Mouse (Mus musculus) brown adipose tissue, adult 24 weeks (tissue): ENCODE measurements around the gene Agtr1a. TPM values are rescaled to one million over a fixed set of nuclear protein-coding genes. Genes with fewer than 3 reads are reported as not detected.

Source experiments
- H3K27ac ChIP-seq: fragments of 200-500 bp; replicated peaks from 2 replicates; pipeline ENCODE4 v1.5.1; 2012; ENCODE audit warnings: low read depth, mild to moderate bottlenecking, low read length
- H3K4me1 ChIP-seq: fragments of 200-500 bp; 2 replicates; pipeline ENCODE4 v1.6.1; 2012; ENCODE audit warnings: low read length, mixed read lengths; ENCODE audit not compliant: control insufficient read depth, insufficient read depth, insufficient read length
- H3K4me3 ChIP-seq: fragments of 200-500 bp; 2 replicates; pipeline ENCODE4 v1.5.1; 2012; ENCODE audit warnings: low read depth, mild to moderate bottlenecking, low read length, moderate library complexity; ENCODE audit not compliant: insufficient read depth
- polyA plus RNA-seq: library from polyadenylated mRNA; stranded (reverse); fragments of >200 nt; gene quantifications from 2 replicates; pipeline ENCODE4 v1.2.4, GENCODE M21; 2012; ENCODE audit not compliant: missing spikeins, insufficient read depth, insufficient read length

Gene Agtr1a
- polyA plus RNA-seq, 1 experiment = 5.4 TPM

DNA sequence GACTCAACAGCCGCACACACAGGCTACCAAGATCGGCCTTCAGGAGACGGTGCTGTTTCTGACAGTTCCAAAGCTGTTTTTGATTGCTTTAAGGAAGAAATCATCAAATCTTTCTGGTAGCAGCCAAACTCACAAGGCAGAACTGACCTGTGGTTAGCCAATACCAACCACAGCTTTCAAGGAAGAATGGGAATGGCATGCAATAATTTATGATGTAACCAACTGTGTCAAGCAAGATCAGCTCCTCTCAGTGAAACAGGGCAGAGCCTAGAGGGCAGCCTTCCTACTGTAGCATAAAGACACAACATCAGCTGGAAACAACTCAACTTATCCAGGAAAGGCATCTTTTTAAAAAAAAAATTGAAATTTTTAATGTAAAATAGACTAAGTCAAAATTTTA lies 62.6 kb downstream of the Agtr1a start:
- Histone ChIP-seq H3K4me1 (peaks cover 3% of the 10 kb centered on the region; the same call in 1 of the 2 replicates), H3K27ac (no peak overlapping the region), H3K4me3 (no peak overlapping the region)

DNA sequence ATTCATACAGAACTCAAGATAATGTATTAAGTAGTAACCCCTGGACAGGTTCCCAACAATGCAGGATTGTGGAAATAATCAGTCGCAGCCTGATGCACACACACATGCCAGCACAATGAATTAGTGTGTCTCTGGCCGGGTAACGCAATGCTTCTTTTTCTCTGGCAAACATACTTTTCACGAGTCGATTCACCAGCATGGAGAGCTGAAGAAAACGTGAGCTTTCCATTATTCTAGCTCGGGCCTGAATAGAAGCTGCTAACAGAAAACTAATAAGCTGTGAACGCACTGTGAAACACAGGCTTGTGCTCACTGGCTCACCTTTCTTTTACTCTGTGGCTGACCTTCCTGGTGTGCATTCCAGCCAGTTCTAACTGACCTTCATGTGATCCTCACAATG lies 64.4 kb downstream of the Agtr1a start:
- H3K4me1 ChIP-seq = peaks cover 3% of the 10 kb centered on the region; the same call in 1 of the 2 replicates
- no peak overlapping the region for H3K27ac ChIP-seq

DNA sequence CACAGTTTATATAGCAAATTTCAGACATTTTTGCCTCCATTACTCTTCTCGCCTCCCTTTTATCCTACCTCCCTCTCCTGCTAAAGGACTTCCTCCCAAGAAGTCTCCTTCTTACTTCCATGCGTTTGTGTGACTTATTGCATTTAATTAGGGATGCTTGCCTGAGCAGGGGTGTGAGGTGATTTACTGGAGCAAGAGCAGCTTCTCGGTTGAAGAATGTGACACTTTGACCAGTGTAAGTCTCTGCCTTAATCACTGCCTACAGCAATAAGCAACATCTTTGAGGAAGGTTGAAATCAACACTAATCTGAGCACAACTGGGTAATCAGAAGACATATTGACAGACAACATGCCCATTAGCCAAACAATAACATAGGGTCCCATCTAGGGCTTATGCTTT lies 67.6 kb downstream of the Agtr1a start:
- H3K27ac ChIP-seq = no peak overlapping the region
- H3K4me1 ChIP-seq = no peaks in the 10 kb centered on the region
- no peak overlapping the region for H3K4me3 ChIP-seq

More for the DNA sequence above, 64.4 kb downstream of the Agtr1a start:
- H3K4me3 ChIP-seq = no peak overlapping the region

DNA sequence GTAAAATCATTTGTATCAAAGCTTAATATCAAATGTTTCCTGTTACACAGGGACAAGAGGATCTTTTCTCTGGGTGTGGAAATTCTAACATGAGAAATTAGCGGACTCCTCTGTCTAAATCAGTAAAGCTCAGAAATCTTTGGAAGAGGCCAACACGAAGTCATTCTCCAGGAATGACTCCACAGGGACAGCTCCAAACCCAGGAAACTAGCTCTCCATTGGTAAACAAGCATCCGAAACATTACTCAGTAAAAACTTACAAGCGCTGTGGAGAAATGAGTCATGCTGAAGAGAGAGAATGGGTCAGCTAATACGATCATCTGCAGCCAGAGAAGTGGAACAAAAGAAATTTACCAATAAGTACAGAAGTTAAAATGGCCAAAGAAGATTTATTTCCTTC lies 82.4 kb downstream of the Agtr1a start:
- Histone ChIP-seq H3K4me1 (no peaks in the 10 kb centered on the region), H3K4me3 (no peak overlapping the region), H3K27ac (no peak overlapping the region)

DNA sequence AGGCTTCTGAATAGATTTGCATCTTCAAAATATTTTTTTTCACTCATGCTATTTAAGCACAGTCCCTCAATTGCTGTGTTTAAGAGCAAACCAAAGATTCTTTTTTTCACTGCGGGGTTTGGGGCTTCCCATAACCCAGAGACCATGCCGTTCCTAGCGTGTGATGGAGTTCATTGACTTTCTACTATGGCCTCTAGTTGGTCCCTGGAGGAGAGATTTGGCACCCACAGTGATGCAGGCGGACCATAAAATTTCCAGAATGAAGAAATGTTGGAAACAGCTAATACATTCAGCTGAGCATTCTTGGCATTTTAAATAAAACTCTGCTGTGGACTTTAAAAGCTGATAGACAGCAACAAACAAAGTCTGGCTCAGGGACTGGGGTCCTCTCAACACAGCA lies 90.8 kb downstream of the Agtr1a start:
- Histone ChIP-seq H3K27ac (no peak overlapping the region), H3K4me1 (no peaks in the 10 kb centered on the region), H3K4me3 (no peak overlapping the region)

DNA sequence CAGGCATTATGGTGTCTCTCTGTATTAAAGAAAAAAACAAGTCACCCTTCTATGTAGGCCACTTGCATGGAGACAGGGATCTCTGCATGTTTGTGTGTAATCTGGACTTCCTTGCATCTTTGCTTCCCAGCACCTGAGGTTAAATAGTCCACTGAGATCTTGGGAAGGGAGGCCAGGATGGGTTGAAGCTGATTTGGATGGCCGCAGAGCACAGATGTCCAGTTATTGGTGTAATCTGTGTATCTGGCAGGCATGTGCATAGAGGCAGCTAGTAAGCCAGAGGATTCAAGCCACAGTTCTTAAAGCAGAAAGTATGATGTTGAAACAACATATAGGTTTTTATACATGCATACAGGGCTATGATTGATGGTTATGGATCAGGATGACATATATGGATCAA lies 91.2 kb downstream of the Agtr1a start:
- no peak overlapping the region for H3K4me3 ChIP-seq
- H3K4me1 ChIP-seq = no peaks in the 10 kb centered on the region
- no peak overlapping the region for H3K27ac ChIP-seq

Other genes starting within 250 kb of the Agtr1a start
- gene Mboat1, start 200.0 kb upstream of the Agtr1a start, polyA plus RNA-seq = 0.58 TPM in 1 of 2 replicates, not detected in the other
- 1,235 and 1,378 TPM in 2 replicates for gene Uqcrfs1, start 208.9 kb downstream of the Agtr1a start, polyA plus RNA-seq